Mouse (Mus musculus): ENCODE results near the gene Sae1. TPM values are rescaled to one million over a fixed set of nuclear protein-coding genes. Genes with fewer than 3 reads are reported as not detected.

Sae1 gene
- polyA plus RNA-seq, 1 experiment, result 147 TPM

DNA sequence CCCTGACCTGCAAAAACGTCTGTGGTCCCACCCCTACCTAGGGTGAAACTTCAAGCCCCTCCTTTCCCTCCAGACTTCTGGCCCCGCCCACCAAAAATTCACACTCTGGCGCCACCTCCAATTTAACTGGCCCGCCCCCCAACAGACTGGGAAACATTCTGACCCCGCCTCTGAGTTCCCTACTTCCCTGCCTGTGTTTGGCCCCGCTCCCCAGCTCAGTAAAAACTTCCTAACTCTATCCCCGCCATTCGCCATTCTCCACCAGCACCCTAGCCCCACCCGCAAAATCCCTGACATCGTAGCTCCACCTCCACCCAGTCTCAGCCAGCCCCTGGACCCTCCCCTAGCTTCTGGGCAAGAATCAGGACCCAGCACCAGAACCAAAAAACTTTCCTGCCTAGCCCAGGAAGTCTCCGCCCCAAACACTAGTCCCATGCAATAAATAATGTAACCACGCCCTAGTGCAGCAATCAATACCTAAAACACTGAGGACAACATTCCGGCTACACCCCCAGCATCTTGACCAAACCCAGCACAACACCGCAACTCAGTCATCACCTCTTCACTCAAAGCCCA, 102.1 kb downstream of the Sae1 start:
- no peak for TF ChIP-seq POLR2A (IDR thresholded peaks at IDR 0.05; ENCODE audit: borderline replicate concordance, extremely low read depth, insufficient read depth, insufficient read length, poor library complexity, severe bottlenecking)
- TF ChIP-seq CTCF (IDR thresholded peaks at IDR 0.05; ENCODE audit: borderline replicate concordance, extremely low read depth, insufficient read depth, insufficient read length), result no peak
- peak; percentile 41 for DNase-seq (ENCODE audit: low read depth)

DNA sequence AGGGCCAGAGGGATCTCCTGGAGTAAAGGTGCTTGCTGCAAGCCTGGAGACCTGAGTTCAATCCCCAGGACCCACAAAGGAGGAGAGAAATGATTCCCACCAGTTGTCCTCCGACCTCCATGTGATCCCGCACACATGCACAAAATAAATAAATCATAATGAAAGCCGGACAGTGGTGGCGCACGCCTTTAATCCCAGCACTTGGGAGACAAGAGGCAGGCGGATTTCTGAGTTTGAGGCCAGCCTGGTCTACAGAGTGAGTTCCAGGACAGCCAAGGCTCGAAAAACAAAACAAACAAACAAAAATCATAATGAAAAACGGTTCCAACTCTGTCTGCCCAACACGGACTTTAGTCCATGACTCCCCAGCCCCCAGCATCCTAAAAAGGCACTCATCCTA, 102.7 kb downstream of the Sae1 start:
- DNase-seq (ENCODE audit: low read depth), result no peak
- TF ChIP-seq CTCF (IDR thresholded peaks at IDR 0.05; ENCODE audit: borderline replicate concordance, extremely low read depth, insufficient read depth, insufficient read length), result no peak
- no peak for TF ChIP-seq POLR2A (IDR thresholded peaks at IDR 0.05; ENCODE audit: borderline replicate concordance, extremely low read depth, insufficient read depth, insufficient read length, poor library complexity, severe bottlenecking)

DNA sequence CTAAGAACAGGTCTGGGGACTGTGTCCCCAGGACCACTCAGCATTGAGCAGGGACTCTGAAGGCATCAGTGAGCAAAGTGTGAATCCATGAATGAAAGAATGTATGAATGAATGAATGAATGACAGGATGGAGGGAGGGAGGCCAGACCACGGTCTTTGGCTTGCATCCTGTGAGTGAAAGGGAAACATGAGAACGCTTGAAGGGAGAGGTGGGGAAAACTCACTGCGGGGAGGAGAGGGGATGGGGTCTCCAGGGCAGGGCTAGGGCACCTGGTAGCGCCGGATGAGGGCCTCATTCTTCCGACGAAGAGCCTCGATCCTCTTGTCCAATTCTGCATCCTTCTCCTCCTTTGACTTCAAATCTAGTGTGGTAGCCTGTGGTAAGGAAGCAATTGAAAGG, 103.6 kb downstream of the Sae1 start:
- TF ChIP-seq POLR2A (IDR thresholded peaks at IDR 0.05; ENCODE audit: borderline replicate concordance, extremely low read depth, insufficient read depth, insufficient read length, poor library complexity, severe bottlenecking) (no peak), CTCF (IDR thresholded peaks at IDR 0.05; ENCODE audit: borderline replicate concordance, extremely low read depth, insufficient read depth, insufficient read length) (no peak)

DNA sequence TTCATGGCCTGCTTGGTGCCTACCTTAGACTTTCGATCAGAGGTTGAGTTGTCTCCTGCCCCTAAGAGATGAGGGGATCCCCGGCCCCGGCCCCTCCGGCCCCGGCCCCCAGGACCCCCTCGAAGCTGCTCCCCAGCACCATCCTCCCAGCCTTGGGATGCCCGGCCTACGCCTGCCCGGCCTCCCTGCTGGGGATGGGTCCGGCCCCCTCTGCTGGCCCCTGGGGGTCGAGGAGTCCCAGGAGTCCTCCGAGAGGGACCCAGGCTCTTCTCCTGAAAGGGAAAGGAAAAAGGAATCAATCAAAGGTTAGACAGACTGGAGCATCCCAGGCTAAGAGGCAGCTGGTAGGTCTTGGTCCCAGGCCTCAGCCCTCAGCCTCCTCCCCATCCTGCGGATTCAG, 105.3 kb downstream of the Sae1 start:
- TF ChIP-seq CTCF (IDR thresholded peaks at IDR 0.05; ENCODE audit: borderline replicate concordance, extremely low read depth, insufficient read depth, insufficient read length), result no peak
- no peak for TF ChIP-seq POLR2A (IDR thresholded peaks at IDR 0.05; ENCODE audit: borderline replicate concordance, extremely low read depth, insufficient read depth, insufficient read length, poor library complexity, severe bottlenecking)
- no peak for DNase-seq (ENCODE audit: low read depth)

More for the DNA sequence above, 103.6 kb downstream of the Sae1 start:
- no peak for DNase-seq (ENCODE audit: low read depth)

DNA sequence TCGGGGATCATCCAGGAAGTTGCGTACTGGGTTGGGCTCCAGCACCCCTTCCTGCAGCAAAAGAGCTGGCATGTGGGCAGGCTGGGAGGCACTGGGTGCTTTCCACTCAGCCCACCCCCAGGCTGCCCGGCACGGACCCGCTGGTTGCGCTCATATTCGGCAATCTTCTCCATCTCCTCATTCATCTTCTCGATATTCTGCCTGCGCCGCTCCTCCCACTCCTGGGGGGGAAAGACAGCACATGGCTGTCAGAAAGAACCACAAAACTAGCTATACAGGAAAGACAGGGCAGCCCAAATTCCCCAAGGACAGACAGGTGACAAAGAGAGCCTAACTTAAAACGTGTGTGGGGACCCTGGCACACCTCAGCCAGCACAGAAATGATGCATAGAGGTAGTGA, 106.9 kb downstream of the Sae1 start:
- TF ChIP-seq CTCF (IDR thresholded peaks at IDR 0.05; ENCODE audit: borderline replicate concordance, extremely low read depth, insufficient read depth, insufficient read length) (no peak), POLR2A (IDR thresholded peaks at IDR 0.05; ENCODE audit: borderline replicate concordance, extremely low read depth, insufficient read depth, insufficient read length, poor library complexity, severe bottlenecking) (no peak)
- DNase-seq (ENCODE audit: low read depth), result no peak

DNA sequence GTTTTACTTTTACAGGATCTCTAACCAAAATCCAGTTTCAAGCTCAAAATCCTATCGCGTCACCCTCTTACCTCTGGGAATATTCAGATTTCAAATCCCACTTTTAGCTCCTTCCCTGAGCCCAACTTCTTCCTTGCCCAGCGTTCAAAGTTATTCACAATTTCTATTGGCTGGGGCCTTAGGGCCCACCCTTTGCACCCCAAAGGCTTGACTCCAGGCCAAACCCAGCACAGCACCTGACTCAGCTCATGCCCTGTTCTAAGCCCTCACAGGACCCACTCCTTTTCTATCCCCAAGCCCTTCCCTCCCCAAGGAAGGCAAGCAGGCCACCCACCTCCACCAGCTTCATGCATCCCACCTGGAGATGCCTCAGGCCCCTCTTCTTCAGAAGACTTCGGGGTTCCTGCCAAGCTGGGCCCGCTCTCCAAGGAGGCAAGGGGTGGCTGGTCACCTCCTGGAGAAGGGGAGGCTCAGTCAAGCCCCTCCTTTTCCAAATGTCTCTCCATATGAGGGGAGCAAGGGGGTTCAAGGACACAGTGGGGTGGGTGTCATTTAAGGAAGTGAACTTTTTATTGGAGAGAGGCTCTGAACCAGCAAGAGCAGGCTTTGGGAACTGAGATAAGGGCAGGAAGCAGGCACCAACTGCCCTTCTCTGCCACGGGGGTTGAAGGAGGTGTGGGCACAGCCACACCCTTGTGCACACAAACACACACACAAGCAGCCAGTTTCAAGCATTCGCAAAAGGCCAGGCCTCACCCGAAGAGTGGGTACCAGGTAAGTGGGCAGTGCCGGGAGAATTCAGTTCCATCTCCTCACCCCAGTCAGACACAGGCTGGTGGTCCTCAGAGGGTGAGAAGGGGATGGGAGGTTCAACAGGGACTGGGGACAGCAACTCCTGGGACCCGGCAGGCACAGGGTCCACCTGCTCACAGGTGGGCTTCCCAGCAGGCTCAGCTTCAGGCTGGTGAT, 112.4 kb downstream of the Sae1 start:
- no peak for TF ChIP-seq CTCF (IDR thresholded peaks at IDR 0.05; ENCODE audit: borderline replicate concordance, extremely low read depth, insufficient read depth, insufficient read length)
- TF ChIP-seq POLR2A (IDR thresholded peaks at IDR 0.05; ENCODE audit: borderline replicate concordance, extremely low read depth, insufficient read depth, insufficient read length, poor library complexity, severe bottlenecking), result no peak
- DNase-seq (ENCODE audit: low read depth), result no peak

DNA sequence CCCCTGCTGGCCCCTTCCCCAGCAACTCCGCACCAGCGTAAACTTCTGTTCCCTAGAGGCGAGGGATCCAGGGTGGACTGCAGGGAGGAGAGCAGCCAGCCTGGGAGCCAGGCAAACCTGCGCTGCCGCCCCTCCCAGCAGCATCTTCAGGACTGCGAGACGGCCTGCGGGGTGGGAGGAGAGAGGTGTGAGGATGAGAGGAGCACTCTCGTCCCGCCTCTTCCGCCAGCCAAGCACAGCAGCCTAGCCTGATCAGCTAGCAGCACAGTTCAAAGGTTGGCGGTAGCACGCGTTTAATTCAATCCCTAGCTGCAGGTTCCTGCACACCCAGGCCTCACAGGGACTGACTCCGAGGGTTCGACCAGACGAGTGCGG, 113.9 kb downstream of the Sae1 start:
- TF ChIP-seq POLR2A (IDR thresholded peaks at IDR 0.05; ENCODE audit: borderline replicate concordance, extremely low read depth, insufficient read depth, insufficient read length, poor library complexity, severe bottlenecking) (no peak), CTCF (IDR thresholded peaks at IDR 0.05; ENCODE audit: borderline replicate concordance, extremely low read depth, insufficient read depth, insufficient read length) (no peak)
- peak; percentile 87 for DNase-seq (ENCODE audit: low read depth)

DNA sequence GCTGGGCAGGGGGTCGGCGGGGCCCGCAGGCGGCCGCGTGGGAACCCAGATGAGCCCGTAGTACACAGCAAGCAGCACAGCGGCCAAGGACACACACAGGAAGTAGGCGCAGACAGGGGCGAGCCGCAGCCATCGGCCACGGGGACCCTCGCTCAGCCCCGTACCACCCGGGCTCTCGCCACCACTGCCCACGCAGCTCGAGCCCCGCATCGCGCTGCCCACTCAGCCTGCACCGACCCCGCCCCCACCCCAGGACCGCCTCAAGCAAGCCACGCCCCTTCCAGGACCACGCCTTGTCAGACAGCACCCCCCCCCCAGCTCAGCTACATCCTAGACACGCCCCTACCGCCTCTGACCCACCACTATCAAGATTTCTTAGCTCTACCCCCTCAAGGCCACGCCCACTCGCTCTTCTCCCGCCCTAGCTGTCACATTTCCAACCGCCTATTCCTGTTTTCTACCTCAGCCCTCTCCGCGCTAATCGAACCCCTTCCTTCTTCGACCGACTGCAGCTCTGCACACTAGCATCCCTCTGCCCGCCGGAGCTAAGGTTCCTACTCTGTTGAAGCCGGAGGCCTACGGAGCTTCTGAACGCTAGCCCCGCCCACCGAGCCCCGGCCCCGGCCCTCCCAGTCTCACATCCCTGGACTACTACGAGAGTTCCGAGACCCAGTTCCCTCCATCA, 114.4 kb downstream of the Sae1 start, which contains the start of gene Inafm1:
Gene Inafm1, minus strand, starts transcription at position 537 of the 685 bp plus-strand sequence.
- peak; percentile 99 for DNase-seq (ENCODE audit: low read depth)
- TF ChIP-seq CTCF (IDR thresholded peaks at IDR 0.05; ENCODE audit: borderline replicate concordance, extremely low read depth, insufficient read depth, insufficient read length), result no peak
- TF ChIP-seq POLR2A (IDR thresholded peaks at IDR 0.05; ENCODE audit: borderline replicate concordance, extremely low read depth, insufficient read depth, insufficient read length, poor library complexity, severe bottlenecking), result 0 out of 2 replicates have a peak, but pooled peaks have one; percentile 36

DNA sequence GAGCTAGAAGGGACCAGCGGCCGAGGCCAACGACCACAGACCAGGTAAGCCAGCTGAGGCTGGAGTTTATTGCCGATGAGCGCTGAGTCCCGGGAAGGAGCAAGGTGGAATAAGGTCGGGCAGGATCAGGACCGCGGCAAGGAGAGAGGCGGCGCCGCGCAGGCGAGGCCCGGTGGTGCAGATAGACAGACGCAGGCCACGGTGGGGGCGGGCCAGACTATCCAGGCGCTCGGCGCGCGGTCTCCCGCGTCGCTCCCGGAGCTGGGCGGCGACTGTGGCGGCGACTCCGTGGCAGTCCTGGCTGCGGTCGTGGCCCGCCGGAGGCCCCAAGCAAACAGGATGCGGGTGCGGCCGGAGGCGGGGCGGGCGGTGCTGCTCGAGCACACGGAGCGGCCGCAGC, 114.9 kb downstream of the Sae1 start:
- TF ChIP-seq CTCF (IDR thresholded peaks at IDR 0.05; ENCODE audit: borderline replicate concordance, extremely low read depth, insufficient read depth, insufficient read length), result 0 out of 2 replicates have a peak, but pooled peaks have one; percentile 14
- no peak; the same call in 1 of the 2 replicates for TF ChIP-seq POLR2A (IDR thresholded peaks at IDR 0.05; ENCODE audit: borderline replicate concordance, extremely low read depth, insufficient read depth, insufficient read length, poor library complexity, severe bottlenecking)
- peak; percentile 69 for DNase-seq (ENCODE audit: low read depth)

DNA sequence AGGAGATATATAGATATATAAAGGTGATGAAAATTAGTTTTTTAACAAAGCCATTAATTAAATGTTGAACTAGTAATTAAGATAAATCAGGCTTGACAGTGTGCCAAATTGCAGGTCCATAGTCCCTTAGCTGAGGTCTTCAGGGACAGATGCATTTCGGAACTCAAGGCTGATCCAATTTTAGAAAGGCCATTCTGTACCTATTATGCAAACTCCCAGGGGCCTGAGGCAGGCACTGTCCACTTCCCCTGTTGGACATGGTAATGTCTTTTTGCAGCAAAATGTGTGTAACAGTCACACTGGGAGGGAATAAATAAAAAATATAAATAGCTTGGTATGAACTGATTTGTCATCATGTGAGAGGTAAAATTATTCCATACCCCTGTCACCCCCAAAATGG, 116.5 kb downstream of the Sae1 start:
- DNase-seq (ENCODE audit: low read depth), result no peak
- TF ChIP-seq CTCF (IDR thresholded peaks at IDR 0.05; ENCODE audit: borderline replicate concordance, extremely low read depth, insufficient read depth, insufficient read length) (no peak), POLR2A (IDR thresholded peaks at IDR 0.05; ENCODE audit: borderline replicate concordance, extremely low read depth, insufficient read depth, insufficient read length, poor library complexity, severe bottlenecking) (no peak)

Other genes with a start within 250 kb of the Sae1 start
- 188 and 256 TPM in 2 replicates for gene Meis3, start 212.7 kb downstream of the Sae1 start, polyA plus RNA-seq (2012; rRNA removed)
- 20.4 and 22.5 TPM in 2 replicates for gene Dhx34, start 165.8 kb downstream of the Sae1 start, polyA plus RNA-seq (2012; rRNA removed)
- 0.08 and 0.11 TPM in 2 replicates for gene C5ar2, start 143.7 kb downstream of the Sae1 start, polyA plus RNA-seq (2012; rRNA removed)
- gene C5ar1, start 128.3 kb downstream of the Sae1 start, polyA plus RNA-seq (2012; rRNA removed), result 1.1 and 1.4 TPM in 2 replicates
- gene Inafm1, start 114.2 kb downstream of the Sae1 start, polyA plus RNA-seq (2012; rRNA removed), result 50.1 and 52.9 TPM in 2 replicates
- 42.5 and 63.9 TPM in 2 replicates for gene Ccdc9, start 101.0 kb downstream of the Sae1 start, polyA plus RNA-seq (2012; rRNA removed)
- 26.6 and 27.4 TPM in 2 replicates for gene Bbc3, start 79.4 kb downstream of the Sae1 start, polyA plus RNA-seq (2012; rRNA removed)
- 63.7 and 73.2 TPM in 2 replicates for gene Zc3h4, start 13.1 kb upstream of the Sae1 start, polyA plus RNA-seq (2012; rRNA removed)
- 52.5 and 69.0 TPM in 2 replicates for gene Tmem160, start 65.0 kb upstream of the Sae1 start, polyA plus RNA-seq (2012; rRNA removed)
- 4.6 and 5.1 TPM in 2 replicates for gene Npas1, start 89.9 kb upstream of the Sae1 start, polyA plus RNA-seq (2012; rRNA removed)
- gene Arhgap35, start 227.2 kb upstream of the Sae1 start, polyA plus RNA-seq (2012; rRNA removed), result 48.1 and 75.2 TPM in 2 replicates

All from brain, embryonic 14.5 days (tissue).